Mouse (Mus musculus): ENCODE measurements around the gene Rpsa. TPM values are rescaled to one million over a fixed set of nuclear protein-coding genes. Genes with fewer than 3 reads are reported as not detected.

The Rpsa gene
- polyA plus RNA-seq, 1 experiment from 2014 or later: 939 TPM

GRCm38 (mm10) chr9:120174436-120175137, 47.1 kb downstream of the Rpsa start:
- Histone ChIP-seq H3K4me2 (ENCODE audit: low read length) (no peak overlapping the region), H3K9ac (ENCODE audit: low read depth, low read length) (no peak overlapping the region), H3K4me1 (ENCODE audit: control insufficient read depth, insufficient read depth, low read depth, low read length) (no peaks in the 10 kb centered on the region), H3K9me3 (ENCODE audit: control insufficient read depth, low read length) (no peaks in the 10 kb centered on the region), H3K27me3 (replicated peaks; ENCODE audit: control insufficient read depth, insufficient read depth, low read length) (no peaks in the 10 kb centered on the region), H3K4me3 (ENCODE audit: low read length) (no peak overlapping the region), H3K36me3 (ENCODE audit: control insufficient read depth, insufficient read depth, low read length) (no peaks in the 10 kb centered on the region), H3K27ac (ENCODE audit: low read depth, low read length) (no peak overlapping the region)
- no peak for ATAC-seq
- WGBS: 79% methylated on average over 18 of the region's 18 CpGs

DNA sequence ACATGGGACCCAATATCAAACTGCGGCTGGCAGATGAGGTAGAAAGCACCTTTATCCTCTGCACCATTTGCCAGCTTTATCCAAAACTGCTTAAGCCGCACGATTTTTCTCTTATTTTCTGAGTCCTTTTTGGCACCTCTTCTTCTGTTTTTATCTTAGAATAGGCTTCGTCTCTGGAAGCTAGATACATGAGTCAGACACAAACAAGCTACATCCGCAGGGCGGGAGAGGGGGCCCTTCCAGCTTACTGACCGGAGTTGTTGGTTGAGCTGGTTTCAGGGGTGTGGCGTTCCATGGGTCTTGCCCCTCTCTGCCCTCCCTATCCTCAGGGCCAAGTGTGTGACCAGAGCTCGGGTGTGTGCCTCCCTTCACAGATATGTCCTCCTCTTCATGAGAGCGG, 51.3 kb downstream of the Rpsa start:
- WGBS: 92% methylated on average over 10 of the region's 10 CpGs
- Histone ChIP-seq H3K9ac (ENCODE audit: low read depth, low read length) (no peak overlapping the region), H3K27ac (ENCODE audit: low read depth, low read length) (no peak overlapping the region), H3K9me3 (ENCODE audit: control insufficient read depth, low read length) (no peaks in the 10 kb centered on the region), H3K4me2 (ENCODE audit: low read length) (no peak overlapping the region), H3K4me3 (ENCODE audit: low read length) (no peak overlapping the region), H3K27me3 (replicated peaks; ENCODE audit: control insufficient read depth, insufficient read depth, low read length) (no peaks in the 10 kb centered on the region), H3K36me3 (ENCODE audit: control insufficient read depth, insufficient read depth, low read length) (no peaks in the 10 kb centered on the region), H3K4me1 (ENCODE audit: control insufficient read depth, insufficient read depth, low read depth, low read length) (no peaks in the 10 kb centered on the region)
- ATAC-seq: no peak

Other genes starting within 250 kb of the Rpsa start
- gene Wdr48, start 232.8 kb upstream of the Rpsa start, polyA plus RNA-seq (2015; fragmentation: Nextera tagmentation; extraction: Ambion mirVana): 59.2 and 64.6 TPM in 2 replicates
- 33.1 and 36.0 TPM in 2 replicates for gene Gorasp1, start 190.1 kb upstream of the Rpsa start, polyA plus RNA-seq (2015; fragmentation: Nextera tagmentation; extraction: Ambion mirVana)
- 1.1 and 1.4 TPM in 2 replicates for gene Ttc21a, start 190.1 kb upstream of the Rpsa start, polyA plus RNA-seq (2015; fragmentation: Nextera tagmentation; extraction: Ambion mirVana)
- 1.8 and 2.7 TPM in 2 replicates for gene Csrnp1, start 143.0 kb upstream of the Rpsa start, polyA plus RNA-seq (2015; fragmentation: Nextera tagmentation; extraction: Ambion mirVana)
- gene Xirp1, start 104.1 kb upstream of the Rpsa start, polyA plus RNA-seq (2015; fragmentation: Nextera tagmentation; extraction: Ambion mirVana): 0.35 TPM in 1 of 2 replicates, not detected in the other
- gene Cx3cr1, start 57.8 kb upstream of the Rpsa start, polyA plus RNA-seq (2015; fragmentation: Nextera tagmentation; extraction: Ambion mirVana): 10.0 and 10.3 TPM in 2 replicates
- gene Ccr8, start 35.6 kb upstream of the Rpsa start, polyA plus RNA-seq (2015; fragmentation: Nextera tagmentation; extraction: Ambion mirVana): not detected in 2 replicates
- gene Slc25a38, start 17.3 kb upstream of the Rpsa start, polyA plus RNA-seq (2015; fragmentation: Nextera tagmentation; extraction: Ambion mirVana): 48.1 and 48.6 TPM in 2 replicates
- 0.20 and 0.21 TPM in 2 replicates for gene Mobp, start 22.0 kb downstream of the Rpsa start, polyA plus RNA-seq (2015; fragmentation: Nextera tagmentation; extraction: Ambion mirVana)
- gene Myrip, start 173.8 kb downstream of the Rpsa start, polyA plus RNA-seq (2015; fragmentation: Nextera tagmentation; extraction: Ambion mirVana): 7.3 and 8.1 TPM in 2 replicates

All from hindbrain, embryonic 16.5 days (tissue).